Mouse (Mus musculus) T-cell, adult 2 months (primary cell): ENCODE measurements at regions not wholly inside any gene's neighbourhood (a gene's known extent, or its start where the extent isn't known, plus 50 kb on each side); places are given as distances from the start of the nearest gene placed in this dataset.

Source experiments
- DNase-seq: peaks from one replicate; pipeline ENCODE4 v3.0.0; 2022; ENCODE audit warnings: low spot score

DNA sequence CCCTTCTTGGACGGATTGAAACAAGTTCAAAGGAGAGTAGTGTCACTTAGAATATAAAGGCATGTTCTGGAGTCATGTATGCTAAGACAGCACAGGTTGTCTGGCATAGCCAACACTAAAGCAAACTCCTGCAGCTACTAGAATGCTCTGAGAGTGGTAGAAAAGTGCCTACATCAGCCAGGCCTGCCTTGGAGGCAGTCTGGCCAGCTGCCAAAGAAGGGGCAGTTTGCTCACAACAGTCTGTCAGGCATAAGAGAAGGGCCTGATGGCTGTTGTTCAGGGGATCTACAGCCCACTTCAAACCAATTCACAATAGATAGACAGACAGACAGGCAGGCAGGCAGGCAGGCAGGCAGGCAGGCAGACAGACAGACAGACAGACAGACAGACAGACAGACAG, 136.5 kb upstream of the Dap start:
- DNase-seq: no peak

DNA sequence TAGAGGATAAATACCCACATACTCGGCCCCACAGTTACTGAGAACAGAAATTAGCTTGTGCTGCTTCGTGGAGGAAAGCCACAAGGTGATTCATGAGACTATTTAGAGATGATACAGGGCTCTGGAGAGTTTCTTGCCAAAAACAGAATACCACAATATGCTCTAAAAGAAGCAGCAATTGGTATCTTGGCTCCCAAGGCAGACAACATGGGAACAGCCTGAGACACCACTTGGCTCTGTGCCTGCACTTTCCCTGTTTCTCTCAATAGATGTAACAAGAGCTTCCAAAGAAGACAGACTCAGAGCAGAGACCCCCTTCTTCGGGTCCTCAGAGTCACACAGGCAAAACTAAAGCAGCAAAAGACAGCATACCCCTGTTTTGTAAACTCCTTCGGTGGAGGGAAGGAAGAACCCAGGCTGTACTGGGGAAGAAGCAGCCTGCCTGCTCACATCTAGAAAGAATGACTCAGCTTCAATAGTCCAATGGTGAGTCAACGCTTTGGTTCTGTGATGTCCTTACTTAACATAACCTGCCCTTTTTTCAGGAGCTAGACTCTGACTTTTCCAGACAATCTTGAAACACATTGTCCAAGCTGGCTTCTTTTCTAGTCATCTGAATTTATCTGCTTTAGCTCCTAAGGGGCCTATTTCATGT, 132.1 kb upstream of the Dap start:
- no peak for DNase-seq

DNA sequence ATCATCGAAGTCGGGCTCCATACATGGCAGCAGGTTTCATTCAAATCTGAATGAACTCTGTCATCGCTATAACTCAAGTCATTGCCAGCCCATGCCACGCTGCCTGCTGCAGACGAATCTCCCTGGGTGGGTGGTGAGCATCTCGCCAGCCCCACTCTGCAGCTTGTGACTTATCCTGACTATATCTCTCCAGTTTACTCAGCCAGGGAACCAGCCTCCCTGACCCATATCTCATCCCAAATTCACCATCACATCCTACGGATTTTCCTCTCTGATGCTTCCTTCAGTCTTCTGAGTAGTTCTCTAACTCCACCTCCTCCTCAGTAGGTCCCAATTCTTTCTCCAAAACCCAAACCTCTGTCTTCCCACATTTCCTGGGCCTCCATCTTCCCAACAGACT, 127.9 kb upstream of the Dap start:
- DNase-seq: no peak

DNA sequence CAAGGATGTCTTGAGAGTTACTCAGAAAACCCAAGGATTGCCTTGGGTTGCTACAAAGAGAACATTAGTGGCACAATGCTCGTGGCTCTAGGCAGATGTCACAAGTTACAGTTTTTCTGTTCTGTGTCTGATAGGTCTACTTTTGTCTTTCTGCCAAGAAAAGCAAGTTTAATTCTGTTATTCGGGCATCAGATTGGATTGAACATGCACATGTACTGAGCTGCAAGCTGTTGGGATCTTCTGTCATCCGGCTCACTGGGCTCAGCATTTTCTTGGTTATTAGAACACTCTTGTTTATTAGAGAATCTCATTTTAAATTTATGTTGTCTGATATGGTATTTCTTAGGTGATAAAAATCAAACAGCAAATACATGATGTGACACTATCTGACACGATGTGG, 126.8 kb upstream of the Dap start:
- DNase-seq: no peak

DNA sequence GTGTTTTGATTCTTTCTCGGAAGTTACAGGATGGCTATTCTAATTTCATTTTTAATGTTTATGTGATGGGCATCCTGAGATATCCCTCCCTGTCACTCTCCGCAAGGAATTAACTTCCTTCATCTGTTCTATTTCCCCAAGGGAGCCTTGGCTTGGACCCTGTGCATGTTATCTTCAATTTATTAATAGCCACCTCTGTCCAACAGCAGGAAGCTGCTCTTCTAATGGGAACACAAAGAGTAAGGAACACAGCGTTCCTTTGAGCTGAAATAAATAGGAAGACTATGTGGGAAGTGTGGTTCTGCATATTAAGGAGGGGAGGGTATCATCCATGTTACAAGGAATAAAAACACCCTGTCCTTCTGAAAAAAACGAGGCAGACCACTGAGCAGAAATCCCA, 119.4 kb upstream of the Dap start:
- DNase-seq: no peak

DNA sequence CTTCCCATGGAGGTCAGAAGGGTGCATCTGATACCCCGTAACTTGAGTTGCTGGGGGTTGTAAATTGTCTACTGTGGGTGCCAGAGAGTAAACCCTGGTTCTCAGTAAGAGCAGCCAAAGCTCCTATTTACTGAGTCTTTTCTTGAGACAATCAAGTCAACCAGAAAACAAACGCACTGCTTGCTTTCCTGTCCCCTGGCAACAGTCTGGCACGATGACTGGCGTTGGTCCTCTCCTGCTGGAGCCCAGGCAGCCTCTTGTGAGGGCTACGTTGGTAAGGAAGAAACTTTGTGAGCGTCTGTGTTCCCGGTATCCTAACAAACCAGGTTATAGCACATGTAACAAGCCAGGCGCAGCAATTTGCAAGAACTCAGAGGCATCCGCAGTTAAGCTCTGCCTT, 117.2 kb upstream of the Dap start:
- DNase-seq: no peak

DNA sequence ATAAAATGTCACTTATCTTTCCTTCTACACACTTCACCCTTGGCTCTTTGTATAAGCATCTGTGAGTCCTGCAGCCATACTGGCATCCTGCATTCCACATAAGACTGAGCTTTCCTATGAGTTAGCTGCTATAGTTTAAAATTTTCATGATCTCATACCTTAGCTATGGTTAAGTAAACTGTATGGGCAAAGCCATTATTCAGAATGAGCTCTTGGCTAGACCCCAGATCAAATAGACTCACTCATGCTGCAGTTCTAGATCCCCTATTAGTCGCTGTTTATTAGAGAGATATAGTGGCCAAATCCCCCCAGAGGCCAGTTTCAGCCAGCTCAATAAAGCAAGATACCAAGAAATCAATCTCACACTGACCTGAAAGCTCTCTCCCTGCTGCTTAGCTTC, 110.9 kb upstream of the Dap start:
- no peak for DNase-seq

DNA sequence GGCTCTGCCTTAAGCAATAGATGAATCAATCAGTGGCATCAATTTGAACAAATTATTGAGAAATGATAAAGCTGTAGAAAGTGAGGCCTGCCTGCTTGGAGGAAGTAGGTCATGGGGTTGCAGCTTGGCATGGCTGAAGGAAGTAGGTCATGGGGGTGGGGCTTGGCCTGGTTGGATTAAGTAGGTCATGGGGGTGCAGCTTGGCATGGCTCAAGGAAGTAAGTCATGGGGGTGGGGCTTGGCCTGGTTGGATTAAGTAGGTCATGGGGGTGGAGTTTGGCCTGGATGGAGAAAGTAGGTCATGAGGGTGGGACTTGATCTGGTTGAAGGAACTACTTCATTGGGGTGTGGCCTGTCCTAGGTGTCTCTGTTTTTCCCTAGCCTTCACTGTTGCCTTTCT, 106.8 kb upstream of the Dap start:
- DNase-seq: no peak

DNA sequence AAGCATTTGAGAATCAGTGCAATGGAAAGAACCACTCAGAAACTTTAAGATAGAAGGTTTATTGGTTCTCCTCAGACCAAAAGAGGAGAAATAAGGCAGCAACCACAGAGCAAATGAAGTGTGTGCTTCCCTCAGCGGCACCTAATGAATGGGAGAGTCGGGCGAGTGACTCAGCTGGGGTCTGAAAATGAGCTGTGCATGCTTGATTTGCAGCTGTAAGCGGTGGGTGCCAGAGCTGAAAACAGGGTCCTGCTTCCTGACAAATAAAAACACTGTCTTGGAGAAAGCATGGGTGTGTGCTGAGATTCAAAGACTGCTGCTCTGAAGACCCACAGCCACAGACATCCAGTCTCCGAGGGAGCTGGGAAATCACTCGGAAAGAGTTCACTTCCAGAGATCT, 104.0 kb upstream of the Dap start:
- DNase-seq: no peak

DNA sequence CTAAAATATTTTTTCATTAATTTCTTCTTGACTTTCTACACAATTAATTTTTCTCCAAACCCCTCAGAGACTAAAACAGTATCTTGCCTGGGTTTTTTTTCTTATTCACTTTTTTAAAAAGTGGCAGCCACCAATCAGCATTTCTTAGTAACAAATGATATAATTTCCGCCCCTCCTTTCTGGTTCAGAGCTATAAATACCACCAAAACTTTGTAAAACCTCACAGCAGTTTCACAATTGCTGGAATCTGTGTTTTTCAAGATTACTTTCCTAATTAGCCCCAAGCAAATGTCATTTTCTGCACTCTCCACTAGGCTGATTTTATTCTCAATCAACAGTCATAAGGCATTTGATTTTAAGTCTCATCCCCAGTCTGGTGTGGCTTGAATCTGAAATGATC, 98.3 kb upstream of the Dap start:
- DNase-seq: no peak

DNA sequence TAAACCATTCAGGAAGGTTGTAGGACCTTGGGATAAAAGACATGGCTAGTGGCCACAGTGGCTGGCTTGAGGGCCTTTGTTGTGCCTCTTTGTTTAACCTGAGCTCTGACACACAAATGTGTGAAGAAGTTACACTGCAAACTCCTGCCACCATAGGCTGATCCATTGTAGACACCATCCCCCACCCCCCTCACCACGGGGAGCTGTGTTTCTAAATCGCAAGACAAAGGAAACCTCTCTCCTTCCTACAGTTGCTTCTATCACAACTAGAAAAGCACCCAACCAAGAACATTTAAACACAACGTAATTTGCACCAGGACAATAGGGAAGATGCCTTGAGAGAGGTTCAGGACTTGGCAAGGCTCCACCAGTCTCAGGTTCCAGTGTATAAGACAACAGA, 97.1 kb upstream of the Dap start:
- no peak for DNase-seq

DNA sequence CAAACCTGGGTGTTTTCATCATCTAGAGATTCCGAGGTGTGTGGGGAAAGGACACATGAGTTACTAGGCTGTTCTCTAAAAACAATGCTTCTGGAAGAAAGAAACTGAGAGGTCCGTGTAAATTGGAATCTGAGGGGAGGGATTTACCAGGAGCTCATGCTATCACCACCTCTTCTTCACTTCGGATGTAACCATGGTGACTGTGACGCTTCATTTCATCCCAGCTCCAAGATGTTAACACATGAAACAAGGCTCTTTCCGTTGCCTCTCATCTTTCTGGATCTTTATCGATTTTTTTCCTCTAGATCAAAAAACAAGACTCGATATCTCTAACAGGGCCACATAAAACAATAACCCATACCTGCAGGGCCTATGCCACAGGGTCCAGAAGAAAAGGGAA, 89.2 kb upstream of the Dap start:
- no peak for DNase-seq

DNA sequence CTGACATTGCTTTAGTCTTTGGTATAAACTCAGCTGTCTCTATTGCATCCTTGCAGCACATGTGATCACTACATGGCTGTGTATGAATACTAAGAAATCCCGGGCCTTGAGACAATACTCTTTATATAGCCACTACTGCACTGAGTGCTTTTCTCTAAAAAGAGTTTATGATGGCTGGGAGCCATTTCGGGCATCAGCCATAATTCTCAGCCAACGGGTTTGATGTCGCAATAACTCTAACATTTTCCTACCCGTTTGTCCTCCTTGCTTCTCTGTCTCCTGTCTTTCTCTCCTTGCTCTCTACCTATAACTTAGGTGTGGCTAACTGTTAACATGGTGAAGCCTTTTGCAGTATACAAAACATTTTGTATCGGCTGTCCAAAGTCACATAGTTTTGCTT, 85.5 kb upstream of the Dap start:
- no peak for DNase-seq

DNA sequence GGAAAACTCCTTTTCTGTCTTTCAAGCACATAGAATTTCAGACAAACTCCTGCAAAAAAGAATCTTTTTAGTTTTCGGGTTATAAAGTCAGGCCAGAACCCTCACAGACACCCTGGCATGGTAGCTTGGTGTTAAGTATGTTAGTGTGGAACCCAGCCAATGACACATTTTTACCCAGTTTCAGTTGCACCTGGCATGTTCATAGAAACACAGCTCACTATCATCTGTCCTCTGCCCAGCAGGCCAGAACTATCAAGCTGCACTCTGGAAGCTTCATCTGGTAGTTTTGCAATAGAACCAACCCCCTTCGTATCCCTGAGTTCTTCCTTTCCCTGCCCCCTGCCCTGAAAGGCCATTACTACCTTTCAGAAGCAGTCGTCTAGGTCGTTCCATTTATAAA, 82.4 kb upstream of the Dap start:
- DNase-seq: no peak

DNA sequence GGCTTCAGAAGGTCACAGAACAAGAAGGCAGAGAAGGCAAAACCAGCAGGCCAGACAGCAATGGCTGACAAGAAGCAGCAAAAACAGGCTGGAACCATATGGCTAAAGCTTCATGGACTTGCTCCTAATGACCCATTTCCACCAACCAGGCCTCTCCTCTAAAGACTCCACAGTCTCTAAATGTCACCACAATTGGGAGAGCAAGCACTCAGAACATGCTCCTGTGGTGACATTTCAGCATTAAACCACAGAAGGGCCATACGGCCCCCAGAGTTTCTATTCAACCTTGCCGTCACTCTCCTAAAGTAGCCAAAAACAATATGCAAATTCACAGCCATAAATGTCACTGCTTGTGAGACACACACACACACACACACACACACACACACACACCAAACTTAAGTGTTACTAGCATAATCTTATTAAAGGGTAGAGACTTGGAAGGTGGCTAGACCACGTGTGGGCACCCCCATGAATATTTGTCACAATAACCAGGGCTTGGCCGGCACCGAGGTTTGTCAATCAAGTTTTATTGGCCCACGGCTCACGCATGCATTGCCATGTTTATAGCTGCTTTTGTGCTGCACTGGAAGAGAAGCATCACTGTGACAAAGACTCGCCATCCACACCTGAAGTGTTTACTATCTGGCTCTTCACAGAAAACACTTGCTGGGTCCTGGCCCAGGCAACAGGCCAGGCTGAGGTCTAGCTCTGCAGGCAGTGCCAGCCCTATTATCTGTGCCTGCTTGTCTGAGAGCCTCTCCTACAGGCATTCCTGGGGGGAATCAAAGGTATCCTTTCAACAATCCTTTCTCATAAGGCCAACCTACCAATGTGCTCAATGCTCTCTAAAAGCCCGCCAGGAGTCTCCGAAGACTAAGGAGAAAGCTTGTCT, 75.6 kb upstream of the Dap start:
- DNase-seq: no peak

DNA sequence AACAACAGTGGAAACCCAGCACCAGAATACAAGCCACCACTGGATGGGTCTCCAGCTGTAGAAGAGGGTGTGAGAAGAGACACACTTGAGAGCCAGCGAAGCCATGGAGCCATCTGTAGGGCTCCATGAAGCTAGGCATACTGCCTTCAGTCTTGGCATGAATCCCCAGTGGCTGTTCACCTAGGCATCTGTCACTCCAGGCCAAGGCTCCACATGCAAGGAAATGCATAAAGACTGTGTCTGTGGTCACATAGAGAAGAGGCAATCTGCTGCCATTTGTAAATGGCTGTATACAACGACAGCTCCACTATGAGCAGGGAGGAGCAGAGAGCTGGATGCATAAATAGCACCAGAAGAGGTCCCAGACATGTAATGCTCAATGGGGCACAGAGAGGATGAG, 74.3 kb upstream of the Dap start:
- no peak for DNase-seq

DNA sequence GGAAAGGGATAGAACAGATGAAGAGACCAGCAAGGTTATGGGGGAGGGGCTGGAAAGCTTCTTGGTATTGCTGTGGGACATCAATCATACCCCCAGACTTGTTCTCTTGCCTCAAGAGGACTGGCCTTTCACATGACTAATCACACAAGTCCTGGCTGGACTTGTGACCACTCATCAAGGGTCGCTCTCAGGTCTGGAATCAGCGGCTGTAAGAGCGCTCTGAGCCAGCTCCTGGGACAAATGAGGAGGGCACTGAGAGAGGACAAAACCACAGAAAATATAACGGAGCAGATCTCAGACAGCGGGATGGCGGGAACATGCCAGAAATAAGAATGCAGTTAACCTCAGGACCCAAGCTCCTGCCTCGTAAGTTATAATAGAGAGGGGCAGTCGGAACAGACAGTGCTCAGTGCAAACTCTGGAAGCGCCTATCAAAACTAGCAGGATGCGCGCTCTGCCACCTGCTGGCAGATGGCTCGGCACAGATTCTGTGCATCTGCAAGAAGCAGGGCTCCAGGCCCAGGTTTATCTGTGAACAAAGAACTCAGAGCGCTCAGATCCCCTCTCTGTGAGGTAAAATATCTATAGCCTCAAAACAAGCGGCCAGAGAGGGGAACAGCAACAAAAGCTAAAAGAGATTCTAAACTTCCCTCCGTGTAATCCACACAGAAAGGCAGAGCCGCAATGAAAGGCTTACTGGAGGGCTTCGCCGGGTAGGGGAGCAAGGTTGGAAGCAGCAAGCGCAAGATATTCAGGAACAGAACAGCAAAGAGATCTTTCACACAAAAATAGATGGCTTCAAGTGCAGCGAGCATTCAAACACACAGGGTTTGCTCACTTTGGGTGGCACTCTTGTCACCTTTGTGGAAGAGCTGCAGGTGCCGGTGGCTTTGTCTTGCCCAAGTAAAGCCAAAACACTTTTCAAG, 73.3 kb upstream of the Dap start:
- DNase-seq: no peak

DNA sequence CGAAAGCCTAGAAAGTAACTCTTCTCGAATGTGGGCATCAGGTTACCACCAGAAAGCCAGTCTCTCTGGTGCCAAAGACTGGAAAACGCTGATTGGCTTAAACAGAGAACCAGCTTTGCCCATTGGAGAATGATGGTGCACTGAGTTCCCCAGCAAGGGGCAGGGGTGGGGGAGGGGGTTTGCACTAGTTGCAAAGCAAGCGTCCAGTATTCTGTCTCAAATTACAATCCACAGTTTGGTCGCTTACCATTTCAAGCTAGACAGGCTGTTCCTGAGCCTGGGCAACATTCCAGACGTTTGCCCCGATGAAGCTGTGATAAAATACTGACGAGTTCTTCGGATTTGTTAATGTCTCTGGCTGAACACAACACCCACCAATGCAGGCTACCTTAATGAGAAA, 69.0 kb upstream of the Dap start:
- no peak for DNase-seq

DNA sequence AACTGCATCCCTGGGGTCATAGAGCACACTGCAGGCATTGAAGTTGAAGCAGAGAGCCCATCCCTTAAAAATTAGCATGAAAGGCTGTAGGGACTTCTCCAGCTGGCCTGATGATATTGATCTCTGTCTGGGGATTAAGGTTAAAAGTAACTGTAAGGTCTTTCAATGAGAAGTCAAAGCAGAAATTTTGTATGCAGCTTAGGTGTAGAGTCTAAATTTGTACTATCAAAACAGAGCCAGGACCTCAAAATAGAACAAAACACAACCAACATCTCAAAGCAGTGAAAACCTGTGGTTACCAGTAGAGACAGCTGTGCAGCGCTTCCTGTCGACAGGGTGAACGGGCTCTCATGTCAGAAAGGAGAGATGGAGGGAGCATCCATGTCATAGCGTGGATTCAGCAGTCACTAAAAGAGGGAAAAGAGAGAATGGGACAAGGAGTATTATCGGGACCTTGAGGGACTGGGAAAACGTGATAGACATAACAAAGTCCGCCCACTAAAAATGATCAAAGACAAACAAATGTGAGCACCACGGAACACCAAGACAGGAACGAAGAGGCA, 57.5 kb upstream of the Dap start:
- peak; percentile 42 for DNase-seq

DNA sequence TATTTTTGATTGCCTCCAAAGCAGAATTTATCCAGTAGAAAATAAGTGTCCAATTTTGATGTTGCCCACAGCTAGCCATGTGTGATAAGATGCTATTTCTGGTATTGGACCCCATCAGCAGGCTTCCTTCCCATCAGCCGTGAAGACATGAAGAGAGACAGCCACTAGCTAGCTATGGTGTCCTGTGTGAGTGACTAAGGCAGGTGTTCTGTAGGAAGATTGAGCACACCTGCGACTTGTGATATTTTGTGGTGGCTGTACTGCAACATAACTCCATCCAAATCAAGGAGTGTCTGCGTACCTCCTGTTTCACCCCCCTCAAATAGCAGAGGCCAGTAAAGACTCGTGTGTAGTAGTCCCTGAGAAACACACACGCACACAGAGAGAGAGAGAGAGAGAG, 56.6 kb upstream of the Dap start:
- DNase-seq: no peak

DNA sequence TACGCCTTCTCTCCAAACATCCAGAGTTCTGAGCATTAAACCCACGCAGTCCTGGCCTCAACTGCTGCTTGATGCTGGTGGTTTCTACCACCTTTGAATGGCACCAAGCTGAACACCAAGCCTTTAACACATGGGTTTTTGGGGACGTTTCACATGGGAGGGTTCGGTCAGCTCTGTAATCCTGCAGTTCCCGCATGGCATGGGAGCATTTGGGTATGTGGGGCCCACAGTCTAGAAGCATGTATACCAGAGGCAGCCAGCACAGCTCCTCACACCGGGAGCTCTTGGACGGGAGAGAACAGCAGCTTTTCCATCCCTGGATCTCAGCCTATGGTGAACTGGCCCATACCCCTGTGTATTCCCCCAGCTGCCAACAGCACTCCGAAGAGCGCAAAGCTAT, 55.9 kb upstream of the Dap start:
- no peak for DNase-seq

DNA sequence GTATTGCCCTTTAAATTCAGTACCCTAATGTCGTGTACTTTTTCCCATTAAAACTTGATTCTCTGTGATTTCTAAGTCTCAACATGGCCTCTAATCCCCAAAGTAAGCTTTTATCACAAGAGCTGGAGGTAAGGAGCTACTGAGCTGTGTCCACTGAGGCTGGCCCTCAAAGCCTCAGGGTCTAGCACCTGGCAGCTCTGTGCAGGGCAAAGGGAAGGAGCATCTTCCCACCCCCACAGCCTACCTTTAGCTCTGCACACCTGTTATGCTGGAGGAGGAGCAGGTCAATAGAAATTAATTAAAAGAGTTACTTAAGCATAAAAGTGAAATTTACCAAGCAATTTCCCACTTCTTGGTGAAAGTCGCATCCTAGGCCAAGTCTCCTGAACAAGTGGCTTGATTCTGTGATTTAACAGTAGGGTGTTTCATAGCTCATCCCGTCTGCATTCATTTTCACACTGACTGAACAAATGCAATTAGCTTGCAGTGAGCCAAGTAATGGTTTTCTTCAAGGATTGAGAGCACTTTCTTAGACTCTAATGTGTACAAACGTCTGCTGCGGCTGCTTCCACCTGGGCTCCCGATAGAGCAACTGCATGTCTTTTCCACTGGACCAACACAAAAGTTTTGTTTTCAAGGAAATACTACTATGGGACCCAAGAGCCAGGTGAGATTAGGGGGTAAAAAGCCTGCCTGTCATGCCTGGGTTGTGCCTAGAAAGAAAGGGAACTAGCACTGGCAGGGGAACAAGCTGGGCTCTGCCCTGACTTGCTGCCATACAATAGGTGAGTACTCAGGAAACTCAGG, 50.6 kb upstream of the Dap start:
- DNase-seq: no peak
